Mouse (Mus musculus) C3H10T1/2 (cell line): Measurements from ENCODE around the gene Hs3st6. TPM values are rescaled to one million over a fixed set of nuclear protein-coding genes. Genes with fewer than 3 reads are reported as not detected.

Experiments
- polyA plus RNA-seq, 2 experiments: library from polyadenylated mRNA; unstranded; fragments of >200 nt; fragmentation: generic; extraction: Trizol; gene quantifications; one replicate each; pipeline ENCODE4 v1.2.1; 2012; ENCODE audit warnings: missing spikeins in 2 of 2

The Hs3st6 gene
- polyA plus RNA-seq: under 1 TPM; 0.02 to 0.04 TPM

DNA sequence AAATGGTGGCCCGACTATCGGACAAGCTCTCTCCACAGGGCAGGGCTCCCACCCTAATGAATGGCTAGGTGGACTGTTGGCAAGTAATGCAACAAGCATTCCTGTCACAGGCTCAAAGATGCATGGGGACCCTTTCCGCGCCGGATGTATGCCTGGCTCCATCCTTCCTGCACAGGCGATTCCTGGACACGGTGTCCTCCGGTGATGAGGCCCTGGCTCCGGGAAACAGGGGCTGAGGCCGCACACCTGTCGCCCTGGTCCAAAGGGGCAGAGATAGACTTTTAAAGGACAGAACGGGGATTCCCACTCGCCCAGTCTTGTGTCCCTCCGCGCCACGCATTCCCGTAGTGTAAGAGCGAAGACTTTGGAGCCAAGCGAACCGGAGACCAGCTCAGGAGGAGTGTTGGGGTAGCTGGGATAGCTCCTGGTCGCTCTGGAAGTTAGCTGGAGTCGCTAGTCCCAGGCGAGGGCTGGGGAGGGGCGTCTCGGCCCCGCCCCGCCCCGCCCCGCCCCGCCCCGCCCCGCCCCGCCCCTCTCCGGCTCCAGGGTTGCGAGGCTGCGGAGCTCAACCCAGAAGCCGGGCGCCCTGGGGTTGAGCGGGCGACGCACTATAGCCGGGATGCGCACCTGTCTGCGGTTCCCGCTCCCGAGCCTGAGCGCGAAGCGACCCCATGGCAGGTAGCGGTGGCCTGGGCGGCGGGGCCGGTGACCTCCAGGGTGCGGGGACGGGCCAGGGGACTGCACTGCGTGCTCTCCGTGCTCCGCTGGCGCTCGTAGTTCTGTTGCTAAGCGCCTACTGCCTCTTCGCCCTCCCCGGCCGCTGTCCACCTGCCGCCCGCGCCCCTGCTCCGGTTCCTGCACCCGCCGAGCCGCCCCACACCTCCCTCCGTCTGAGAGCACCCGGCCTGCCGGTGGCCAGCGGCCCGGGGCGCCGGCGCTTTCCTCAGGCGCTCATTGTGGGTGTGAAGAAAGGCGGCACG lies at the start of gene Hs3st6:
Gene Hs3st6, plus strand, starts transcription at position 574 of the 980 bp plus-strand sequence.

DNA sequence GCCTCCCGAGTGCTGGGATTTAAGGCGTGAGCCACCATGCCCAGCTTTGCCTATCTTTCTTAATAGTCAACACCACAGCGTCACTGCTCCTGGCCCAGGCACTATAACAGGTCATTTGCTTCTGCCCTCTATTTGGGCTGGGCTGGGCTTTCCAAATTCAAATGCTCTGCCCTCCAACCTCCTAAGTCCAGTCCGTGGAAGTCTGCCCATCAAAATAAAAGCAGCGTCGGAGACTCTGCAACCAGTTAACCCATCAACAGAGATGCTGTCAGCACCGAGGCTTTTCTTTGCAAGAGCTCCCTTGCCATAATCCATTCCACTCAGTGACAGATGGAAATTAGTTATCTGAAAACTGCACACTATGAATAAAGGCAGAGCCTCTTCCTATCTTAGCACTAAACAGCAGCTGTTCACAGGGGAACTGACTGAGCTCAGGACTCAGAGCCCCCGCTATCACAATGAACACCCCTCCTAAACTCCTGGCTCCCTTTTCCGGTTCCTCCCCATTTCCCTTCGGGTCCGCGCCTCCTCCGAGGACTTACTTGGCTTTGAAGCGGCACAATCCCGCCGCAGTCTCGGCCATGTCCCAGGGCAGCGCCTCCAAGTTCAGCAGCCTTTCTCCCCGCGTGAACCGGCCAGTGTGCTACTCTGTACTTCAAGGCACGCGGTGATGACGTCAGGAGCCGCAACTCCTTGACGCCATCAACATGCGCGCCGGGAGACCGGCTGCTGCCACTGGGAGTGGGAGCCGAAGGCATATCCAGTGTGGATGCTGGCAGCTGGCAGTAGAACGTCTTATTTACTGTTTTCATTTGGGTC lies 45.6 kb upstream of the Hs3st6 start, which contains the start of gene Tbl3:
Gene Tbl3, minus strand, starts transcription at position 679 of the 819 bp plus-strand sequence.

DNA sequence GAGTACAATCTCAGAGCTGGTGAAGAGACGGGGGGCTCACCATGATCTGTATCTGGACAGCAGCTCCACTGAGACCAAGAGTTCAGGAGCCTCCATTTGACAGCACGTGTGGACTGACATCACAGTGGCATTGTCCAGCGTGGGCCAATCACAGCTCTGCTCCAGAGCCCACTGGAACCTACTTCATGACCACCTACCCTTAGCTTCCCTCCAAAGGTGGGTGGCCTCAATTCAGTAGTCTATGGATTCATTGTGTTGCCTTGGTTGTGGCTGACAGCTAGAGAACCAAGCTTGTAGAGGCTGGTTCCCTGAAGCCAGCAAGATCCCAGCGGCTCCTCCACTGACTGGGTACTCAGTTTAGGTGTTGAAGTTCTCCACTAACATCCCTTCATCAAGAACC lies 34.8 kb upstream of the Hs3st6 start, which contains the start of the genes Rnf151 and Rps2:
Gene Rnf151, minus strand, starts transcription at position 121 of the 400 bp plus-strand sequence.
Gene Rps2, plus strand, starts transcription at position 174 of the 400 bp plus-strand sequence.

DNA sequence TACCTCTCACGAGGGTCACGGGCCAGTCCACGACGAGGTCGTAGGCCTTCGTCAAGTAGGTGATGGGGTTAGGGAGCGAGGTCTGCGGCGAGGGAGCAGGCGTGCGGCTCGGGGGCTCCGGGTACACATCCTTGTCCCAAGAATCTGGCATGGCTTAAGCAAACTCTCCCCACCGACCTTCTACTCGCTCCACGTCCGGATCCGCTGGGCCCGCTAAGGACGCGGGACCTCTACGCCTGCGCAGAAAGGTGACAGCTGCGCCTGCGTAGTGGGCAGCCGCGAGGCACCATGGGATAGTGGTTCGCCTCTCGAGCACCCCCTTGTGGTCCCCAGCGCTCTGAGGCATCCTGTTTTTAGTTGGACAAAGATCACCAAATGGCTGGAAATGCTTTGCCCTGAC lies 28.6 kb upstream of the Hs3st6 start, which contains the start of gene Ndufb10:
Gene Ndufb10, minus strand, starts transcription at position 295 of the 400 bp plus-strand sequence.

DNA sequence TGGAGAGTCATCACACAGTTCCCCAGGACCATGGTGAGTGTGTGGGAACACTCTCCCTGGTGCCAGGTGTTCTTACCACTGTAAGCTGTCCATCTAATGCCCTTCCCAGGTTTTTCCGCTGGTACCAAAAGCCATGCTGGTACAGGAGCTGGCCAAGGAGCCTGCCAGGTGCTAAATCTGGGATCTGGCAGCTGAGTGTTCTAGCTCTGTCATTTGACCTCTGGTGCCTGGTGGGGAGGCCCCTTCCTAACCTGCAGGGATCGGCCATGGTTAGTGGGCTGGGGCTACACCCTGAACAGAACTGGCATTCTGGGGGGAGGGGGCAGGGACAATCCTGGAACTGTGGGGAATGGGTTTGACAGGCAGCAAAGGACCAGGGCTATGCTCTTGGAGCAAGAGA lies 25.2 kb upstream of the Hs3st6 start, which contains the start of gene Rpl3l:
Gene Rpl3l, plus strand, starts transcription at position 203 of the 400 bp plus-strand sequence.

DNA sequence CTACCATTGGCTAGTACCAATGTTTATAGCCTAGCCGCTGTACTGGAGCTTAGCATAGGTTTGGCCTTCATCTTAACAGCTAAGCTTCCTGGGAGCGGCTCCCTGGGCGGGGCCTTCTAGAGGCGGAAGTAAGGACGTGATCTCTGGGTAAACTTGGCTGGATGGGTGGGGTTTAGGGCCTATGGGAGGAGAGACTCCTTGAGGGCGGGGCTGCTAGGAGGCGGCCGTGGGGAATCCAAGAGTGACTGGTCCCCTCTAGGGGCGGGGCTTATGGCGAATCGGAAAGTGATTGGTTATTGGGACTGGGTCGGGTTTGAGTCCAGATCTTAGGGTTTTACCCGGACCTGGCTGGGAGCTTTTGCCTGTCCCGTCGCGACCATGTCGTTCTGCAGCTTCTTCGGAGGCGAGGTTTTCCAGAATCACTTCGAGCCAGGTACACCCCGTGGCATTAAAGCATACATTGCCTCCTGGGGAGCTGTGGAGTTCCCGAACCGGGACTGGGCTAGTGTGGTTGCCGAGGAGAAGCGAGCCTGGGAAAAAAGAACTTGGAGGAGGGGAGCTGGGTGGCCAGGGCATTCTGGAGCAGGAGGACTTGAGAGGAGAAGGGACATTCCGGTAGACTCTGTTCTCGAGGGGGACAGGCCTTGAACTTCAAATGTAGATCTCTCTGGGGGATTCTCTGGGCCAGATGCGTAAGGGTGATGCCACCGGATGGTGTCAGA lies 16.3 kb upstream of the Hs3st6 start, which contains the start of gene Msrb1:
Gene Msrb1, plus strand, starts transcription at position 313 of the 722 bp plus-strand sequence.

DNA sequence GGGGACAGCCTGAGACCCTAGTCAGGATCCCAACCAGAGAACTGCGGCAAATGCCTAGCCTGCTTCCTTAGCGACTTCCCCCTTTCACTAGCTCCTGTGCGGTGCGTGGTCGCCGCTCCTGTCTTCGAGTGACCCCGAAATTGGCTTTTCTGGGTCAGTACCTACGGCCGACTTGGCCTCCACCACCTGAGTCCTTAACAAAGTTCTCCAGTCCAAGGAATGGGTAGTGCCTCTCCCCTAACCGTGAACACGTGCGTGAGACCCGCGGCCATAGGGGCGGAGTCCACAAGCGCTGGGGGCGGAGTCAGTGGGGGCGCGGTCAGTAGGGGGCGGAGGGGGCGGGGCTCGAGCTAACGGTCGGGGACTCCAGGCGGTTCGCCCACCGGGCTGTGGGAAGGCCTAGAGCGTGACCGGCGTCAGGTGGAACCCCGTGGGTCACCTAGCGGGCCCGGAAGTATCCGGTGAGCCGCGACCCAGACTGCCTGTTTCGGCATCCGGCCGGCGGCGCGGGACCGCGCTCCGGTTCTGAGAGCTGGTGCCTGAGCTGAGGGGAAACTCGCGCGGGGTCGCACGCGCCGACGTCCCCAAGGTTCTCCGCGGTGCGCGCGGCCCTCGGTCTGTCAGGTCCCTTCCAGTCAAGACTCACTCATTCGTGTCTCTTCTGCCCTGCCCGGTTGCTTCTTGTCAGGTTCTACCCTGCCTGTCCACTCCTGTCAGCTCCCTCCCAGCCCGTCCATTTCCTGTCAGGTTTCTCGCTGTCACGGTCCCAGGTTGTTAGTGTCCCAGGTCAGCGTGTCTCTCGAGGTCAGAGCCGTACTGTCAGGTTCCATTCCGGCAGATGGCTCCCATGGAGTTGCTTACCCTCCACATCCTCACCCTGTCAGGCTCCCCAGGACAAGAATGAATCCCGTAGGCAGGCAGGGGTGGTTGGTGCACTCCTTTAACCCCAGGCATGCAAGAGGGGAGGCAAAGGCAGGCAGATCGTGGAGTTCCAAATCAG lies 51.5 kb downstream of the Hs3st6 start, which contains the start of gene Meiob:
Gene Meiob, plus strand, starts transcription at position 338 of the 1,000 bp plus-strand sequence.

Other genes with a start within 250 kb of the Hs3st6 start
- 100 to 1,000 TPM in 1 of 2 experiments, 10 to 100 TPM in 1; 68.5 to 103 TPM for gene Traf7, start 225.1 kb upstream of the Hs3st6 start, polyA plus RNA-seq
- under 1 TPM; 0.11 to 0.22 TPM for gene Rab26, start 218.8 kb upstream of the Hs3st6 start, polyA plus RNA-seq
- gene Pkd1, start 203.2 kb upstream of the Hs3st6 start, polyA plus RNA-seq: 10 to 100 TPM in 1 of 2 experiments, 1 to 10 TPM in 1; 6.9 to 98.9 TPM
- 100 to 1,000 TPM in 1 of 2 experiments, 10 to 100 TPM in 1; 78.3 to 110 TPM for gene Tsc2, start 120.4 kb upstream of the Hs3st6 start, polyA plus RNA-seq
- gene Nthl1, start 120.3 kb upstream of the Hs3st6 start, polyA plus RNA-seq: 10 to 100 TPM; 27.3 to 51.1 TPM
- gene Slc9a3r2, start 102.7 kb upstream of the Hs3st6 start, polyA plus RNA-seq: 10 to 100 TPM in 1 of 2 experiments, 1 to 10 TPM in 1; 2.8 to 26.5 TPM
- gene Npw, start 94.5 kb upstream of the Hs3st6 start, polyA plus RNA-seq: not detected
- gene Zfp598, start 83.3 kb upstream of the Hs3st6 start, polyA plus RNA-seq: 10 to 100 TPM; 14.9 to 24.2 TPM
- under 1 TPM; 0.14 to 0.27 TPM for gene Syngr3, start 63.0 kb upstream of the Hs3st6 start, polyA plus RNA-seq
- gene Gfer, start 56.8 kb upstream of the Hs3st6 start, polyA plus RNA-seq: 10 to 100 TPM; 40.0 to 84.5 TPM
- 1 to 10 TPM; 1.9 to 6.3 TPM for gene Noxo1, start 56.8 kb upstream of the Hs3st6 start, polyA plus RNA-seq
- gene Tbl3, start 45.3 kb upstream of the Hs3st6 start, polyA plus RNA-seq: 100 to 1,000 TPM in 1 of 2 experiments, 10 to 100 TPM in 1; 28.8 to 116 TPM
- 1 to 10 TPM; 2.0 to 2.2 TPM for gene Rnf151, start 34.9 kb upstream of the Hs3st6 start, polyA plus RNA-seq
- 100 to 1,000 TPM; 451 to 471 TPM for gene Rps2, start 34.9 kb upstream of the Hs3st6 start, polyA plus RNA-seq
- 100 to 1,000 TPM; 438 to 576 TPM for gene Ndufb10, start 28.5 kb upstream of the Hs3st6 start, polyA plus RNA-seq
- gene Rpl3l, start 25.2 kb upstream of the Hs3st6 start, polyA plus RNA-seq: not detected
- 100 to 1,000 TPM in 1 of 2 experiments, 10 to 100 TPM in 1; 99.5 to 155 TPM for gene Msrb1, start 16.3 kb upstream of the Hs3st6 start, polyA plus RNA-seq
- not detected for gene Meiob, start 51.3 kb downstream of the Hs3st6 start, polyA plus RNA-seq
- 10 to 100 TPM; 29.5 to 54.2 TPM for gene Hagh, start 87.2 kb downstream of the Hs3st6 start, polyA plus RNA-seq
- gene Fahd1, start 97.4 kb downstream of the Hs3st6 start, polyA plus RNA-seq: 10 to 100 TPM in 1 of 2 experiments, 1 to 10 TPM in 1; 2.4 to 14.2 TPM
- gene Igfals, start 113.0 kb downstream of the Hs3st6 start, polyA plus RNA-seq: 1 to 10 TPM in 1 of 2 experiments, under 1 TPM in 1; 0.02 to 1.7 TPM
- gene Nubp2, start 133.4 kb downstream of the Hs3st6 start, polyA plus RNA-seq: 10 to 100 TPM; 52.2 to 83.5 TPM
- 10 to 100 TPM; 29.6 to 47.8 TPM for gene Spsb3, start 133.7 kb downstream of the Hs3st6 start, polyA plus RNA-seq
- gene Eme2, start 142.1 kb downstream of the Hs3st6 start, polyA plus RNA-seq: 10 to 100 TPM; 10.0 to 12.7 TPM
- 100 to 1,000 TPM; 126 to 185 TPM for gene Mrps34, start 142.1 kb downstream of the Hs3st6 start, polyA plus RNA-seq
- 10 to 100 TPM; 23.3 to 53.3 TPM for gene Nme3, start 143.5 kb downstream of the Hs3st6 start, polyA plus RNA-seq
- 10 to 100 TPM in 1 of 2 experiments, 1 to 10 TPM in 1; 3.9 to 54.1 TPM for gene Mapk8ip3, start 184.0 kb downstream of the Hs3st6 start, polyA plus RNA-seq
- 10 to 100 TPM; 19.4 to 33.6 TPM for gene Jpt2, start 207.7 kb downstream of the Hs3st6 start, polyA plus RNA-seq